In the genomic region with DNA sequence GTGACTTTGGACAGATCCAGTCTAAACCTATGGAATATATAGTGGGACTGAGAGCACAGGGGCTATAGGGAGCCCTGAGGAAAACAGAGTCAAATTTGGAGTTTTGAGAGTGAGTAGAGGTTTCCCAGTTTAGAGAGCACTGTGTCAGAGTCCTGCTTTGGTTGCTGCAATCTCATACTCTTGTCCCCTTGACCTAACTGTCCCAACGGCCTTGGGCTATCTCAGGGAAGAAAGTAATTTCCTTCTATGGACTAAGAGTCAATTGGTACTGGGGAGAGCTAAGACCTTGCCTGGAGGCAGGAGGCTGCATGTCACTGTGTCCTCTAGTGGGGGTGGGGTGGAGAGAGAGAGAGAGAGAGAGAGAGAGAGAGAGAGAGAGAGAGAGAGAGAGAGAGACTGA, we compare ENCODE assay signal across 13 mouse cellular contexts. TPM values are rescaled to one million over a fixed set of nuclear protein-coding genes. Genes with fewer than 3 reads are reported as not detected.
DNase-seq lines count a peak whose midpoint lies in the region; ATAC-seq and TF ChIP-seq lines count a peak whose summit lies in the region.
"Had no signal": no experiment of that assay in that cellular context is flagged by ENCODE, and none has a peak within 500 bp of the region (broad histone marks: within the 10 kb centered on the region; RNA-seq: fewer than 3 reads in every experiment).

No protein-coding gene starts in this region.

- 67% methylated on average over 1 of the region's 1 CpGs for WGBS in hindbrain, embryonic 14.5 days
- WGBS in hindbrain, embryonic 11.5 days, result 62% methylated on average over 1 of the region's 1 CpGs
- WGBS in liver, embryonic 16.5 days (ENCODE audit: insufficient replicate concordance), result 35% methylated on average over 1 of the region's 1 CpGs
- WGBS in kidney, embryonic 16.5 days, result 70% methylated on average over 1 of the region's 1 CpGs

- peak; percentile 51 for DNase-seq in adrenal gland, adult 2 months
- no peak for DNase-seq in adrenal gland, adult 18-20 months (ENCODE audit: low spot score in 2 of 2)
- no peak for DNase-seq in hindbrain, embryonic 14.5 days (ENCODE audit: low spot score)
- DNase-seq in hindbrain, embryonic 11.5 days (ENCODE audit: low spot score), result no peak
- DNase-seq: adrenal gland, postnatal 10 days; retina, postnatal 1 day; spleen, adult 18-20 months had no signal

- ATAC-seq in hindbrain, embryonic 14.5 days (ENCODE audit: low FRiP score), result no peak
- no peak for ATAC-seq in hindbrain, embryonic 11.5 days (ENCODE audit: low FRiP score)
- ATAC-seq in liver, embryonic 16.5 days (ENCODE audit: low read depth), result no peak
- no peak for ATAC-seq in cerebellum, adult (ENCODE audit: insufficient number of reproducible peaks, low FRiP score, low TSS enrichment)
- ATAC-seq in kidney, embryonic 16.5 days (ENCODE audit: low FRiP score, low TSS enrichment), result no peak
- ATAC-seq: Patski had no signal

- TF ChIP-seq CTCF in cortical plate, adult 2 months (IDR thresholded peaks at IDR 0.05; ENCODE audit: extremely low read depth, insufficient read depth, low read length), result no peak

- H3K9ac ChIP-seq in hindbrain, embryonic 14.5 days, result no peak overlapping the region
- no peak overlapping the region for H3K9ac ChIP-seq in hindbrain, embryonic 11.5 days (ENCODE audit: low read depth, low read length)
- no peak overlapping the region for H3K9ac ChIP-seq in liver, embryonic 16.5 days (ENCODE audit: low read depth, low read length)
- no peak overlapping the region; the same call in 1 of the 2 replicates for H3K9ac ChIP-seq in kidney, embryonic 16.5 days (replicated peaks; ENCODE audit: low read length)

- no peaks in the 10 kb centered on the region for H3K36me3 ChIP-seq in hindbrain, embryonic 14.5 days (replicated peaks; ENCODE audit: control insufficient read depth, insufficient read depth)
- 0 out of 2 replicates have a peak, but pooled peaks cover 3% of the 10 kb centered on the region for H3K36me3 ChIP-seq in hindbrain, embryonic 11.5 days (ENCODE audit: control insufficient read depth, insufficient read depth, low read length)
- H3K36me3 ChIP-seq in liver, embryonic 16.5 days (ENCODE audit: control insufficient read depth, insufficient read depth), result no peaks in the 10 kb centered on the region
- peaks cover 6% of the 10 kb centered on the region; the same call in 1 of the 2 replicates for H3K36me3 ChIP-seq in kidney, embryonic 16.5 days (ENCODE audit: insufficient read depth, low read length)

- no peak overlapping the region for H3K4me3 ChIP-seq in hindbrain, embryonic 14.5 days (replicated peaks; ENCODE audit: low read length)
- no peak overlapping the region for H3K4me3 ChIP-seq in hindbrain, embryonic 11.5 days (ENCODE audit: low read depth, low read length)
- peak overlapping the region; percentile 79; the same call in 1 of the 2 replicates for H3K4me3 ChIP-seq in cortical plate, adult 2 months (ENCODE audit: insufficient read depth, low read length)
- no peak overlapping the region for H3K4me3 ChIP-seq in liver, embryonic 16.5 days (ENCODE audit: low read depth, low read length)
- H3K4me3 ChIP-seq in kidney, embryonic 16.5 days (ENCODE audit: low read length), result no peak overlapping the region

- no peak for TF ChIP-seq POLR2A in cortical plate, adult 2 months (IDR thresholded peaks at IDR 0.05; ENCODE audit: extremely low read depth, insufficient read depth, low read length)

- peak overlapping the region; percentile 91 for H3K4me2 ChIP-seq in hindbrain, embryonic 14.5 days (replicated peaks)
- no peak overlapping the region for H3K4me2 ChIP-seq in hindbrain, embryonic 11.5 days (replicated peaks; ENCODE audit: low read depth, low read length)
- H3K4me2 ChIP-seq in liver, embryonic 16.5 days (ENCODE audit: low read depth, low read length), result peak overlapping the region; percentile 43; the same call in 1 of the 2 replicates
- H3K4me2 ChIP-seq in kidney, embryonic 16.5 days (replicated peaks; ENCODE audit: low read depth, low read length), result no peak overlapping the region

- 0 out of 2 replicates have a peak overlapping the region, but pooled peaks have one; percentile 54 for H3K27ac ChIP-seq in hindbrain, embryonic 14.5 days
- no peak overlapping the region for H3K27ac ChIP-seq in hindbrain, embryonic 11.5 days (ENCODE audit: low read depth, low read length)
- no peak overlapping the region for H3K27ac ChIP-seq in cortical plate, adult 2 months (ENCODE audit: insufficient read depth, low read length)
- no peak overlapping the region for H3K27ac ChIP-seq in liver, embryonic 16.5 days (ENCODE audit: low read length)
- H3K27ac ChIP-seq in kidney, embryonic 16.5 days (ENCODE audit: low read length), result no peak overlapping the region

- H3K9me3 ChIP-seq in hindbrain, embryonic 14.5 days (ENCODE audit: control insufficient read depth, low read length), result no peaks in the 10 kb centered on the region
- no peaks in the 10 kb centered on the region for H3K9me3 ChIP-seq in hindbrain, embryonic 11.5 days (ENCODE audit: control insufficient read depth, low read length)
- no peaks in the 10 kb centered on the region for H3K9me3 ChIP-seq in liver, embryonic 16.5 days (replicated peaks; ENCODE audit: control insufficient read depth, low read length)
- H3K9me3 ChIP-seq in kidney, embryonic 16.5 days (ENCODE audit: low read length), result no peaks in the 10 kb centered on the region
- H3K9me3 ChIP-seq: midbrain, embryonic 10.5 days had no signal

- peaks cover 36% of the 10 kb centered on the region for H3K4me1 ChIP-seq in hindbrain, embryonic 14.5 days (replicated peaks; ENCODE audit: control insufficient read depth, insufficient read depth, low read length)
- peaks cover 16% of the 10 kb centered on the region for H3K4me1 ChIP-seq in hindbrain, embryonic 11.5 days (replicated peaks; ENCODE audit: control insufficient read depth, insufficient read depth, low read length)
- H3K4me1 ChIP-seq in cortical plate, adult 2 months (ENCODE audit: control insufficient read depth, insufficient read depth, low read length), result no peaks in the 10 kb centered on the region
- H3K4me1 ChIP-seq in liver, embryonic 16.5 days (ENCODE audit: control insufficient read depth, low read depth, low read length), result peaks cover 7% of the 10 kb centered on the region
- H3K4me1 ChIP-seq in kidney, embryonic 16.5 days (ENCODE audit: insufficient read depth, low read length), result peaks cover 36% of the 10 kb centered on the region

- peaks cover 33% of the 10 kb centered on the region for H3K27me3 ChIP-seq in hindbrain, embryonic 14.5 days (ENCODE audit: control insufficient read depth, insufficient read depth, low read length)
- peaks cover 13% of the 10 kb centered on the region for H3K27me3 ChIP-seq in hindbrain, embryonic 11.5 days (ENCODE audit: control insufficient read depth, insufficient read depth, low read length)
- peaks cover 57% of the 10 kb centered on the region for H3K27me3 ChIP-seq in liver, embryonic 16.5 days (ENCODE audit: control insufficient read depth, insufficient read depth, low read depth, low read length)
- H3K27me3 ChIP-seq in kidney, embryonic 16.5 days (ENCODE audit: insufficient read depth, low read length), result peaks cover 13% of the 10 kb centered on the region; the same call in 1 of the 2 replicates
- H3K27me3 ChIP-seq: Patski had no signal

RNA-seq across cellular contexts. Expression of a gene that starts 3.1 kb away (rescaled TPM):
- 100 to 1,000 TPM in 1 of 2 experiments, 10 to 100 TPM in 1; 82.8 to 101 TPM for total RNA-seq in adrenal gland, adult 2 months (2021)
- 56.5 and 69.2 TPM in 2 replicates for polyA plus RNA-seq in adrenal gland, adult 2 months (2012; rRNA removed)
- 100 to 1,000 TPM in 1 of 2 experiments, 10 to 100 TPM in 1; 35.7 to 130 TPM for total RNA-seq in adrenal gland, adult 18-20 months (2021)
- polyA plus RNA-seq in hindbrain, embryonic 14.5 days (2014; fragmentation: Nextera tagmentation; extraction: Ambion mirVana), result 12.9 and 13.5 TPM in 2 replicates
- polyA plus RNA-seq in hindbrain, embryonic 11.5 days (2014; fragmentation: Nextera tagmentation; extraction: Ambion mirVana), result 16.4 and 17.3 TPM in 2 replicates
- 90.4 and 100 TPM in 2 replicates for polyA plus RNA-seq in cortical plate, adult 2 months (2012; rRNA removed)
- polyA plus RNA-seq in liver, embryonic 16.5 days (2015; fragmentation: Nextera tagmentation; extraction: Ambion mirVana), result 18.2 and 19.9 TPM in 2 replicates
- polyA plus RNA-seq in kidney, embryonic 16.5 days (2015; fragmentation: Nextera tagmentation; extraction: Ambion mirVana), result 47.7 and 49.6 TPM in 2 replicates

RNA-seq across cellular contexts. Expression of a gene that starts 5.9 kb away (rescaled TPM):
- total RNA-seq in adrenal gland, adult 2 months (2021), result 10 to 100 TPM; 89.3 to 92.3 TPM
- polyA plus RNA-seq in adrenal gland, adult 2 months (2012; rRNA removed), result 34.1 and 53.6 TPM in 2 replicates
- 100 to 1,000 TPM in 1 of 2 experiments, 10 to 100 TPM in 1; 94.6 to 107 TPM for total RNA-seq in adrenal gland, adult 18-20 months (2021)
- polyA plus RNA-seq in hindbrain, embryonic 14.5 days (2014; fragmentation: Nextera tagmentation; extraction: Ambion mirVana), result 59.6 and 64.0 TPM in 2 replicates
- 66.1 and 78.9 TPM in 2 replicates for polyA plus RNA-seq in hindbrain, embryonic 11.5 days (2014; fragmentation: Nextera tagmentation; extraction: Ambion mirVana)
- polyA plus RNA-seq in cortical plate, adult 2 months (2012; rRNA removed), result 32.7 and 34.9 TPM in 2 replicates
- polyA plus RNA-seq in liver, embryonic 16.5 days (2015; fragmentation: Nextera tagmentation; extraction: Ambion mirVana), result 64.8 and 65.8 TPM in 2 replicates
- polyA plus RNA-seq in kidney, embryonic 16.5 days (2015; fragmentation: Nextera tagmentation; extraction: Ambion mirVana), result 92.9 and 96.5 TPM in 2 replicates

RNA-seq across cellular contexts. Expression of a gene that starts 22.0 kb away (rescaled TPM):
- 1 to 10 TPM; 8.1 to 8.3 TPM for total RNA-seq in adrenal gland, adult 2 months (2021)
- 12.4 and 12.5 TPM in 2 replicates for polyA plus RNA-seq in adrenal gland, adult 2 months (2012; rRNA removed)
- total RNA-seq in adrenal gland, adult 18-20 months (2021), result 1 to 10 TPM; 8.2 to 8.4 TPM
- polyA plus RNA-seq in hindbrain, embryonic 14.5 days (2014; fragmentation: Nextera tagmentation; extraction: Ambion mirVana), result 9.4 and 11.4 TPM in 2 replicates
- 6.2 and 8.6 TPM in 2 replicates for polyA plus RNA-seq in hindbrain, embryonic 11.5 days (2014; fragmentation: Nextera tagmentation; extraction: Ambion mirVana)
- 37.4 and 41.3 TPM in 2 replicates for polyA plus RNA-seq in cortical plate, adult 2 months (2012; rRNA removed)
- 5.9 and 6.2 TPM in 2 replicates for polyA plus RNA-seq in liver, embryonic 16.5 days (2015; fragmentation: Nextera tagmentation; extraction: Ambion mirVana)
- polyA plus RNA-seq in kidney, embryonic 16.5 days (2015; fragmentation: Nextera tagmentation; extraction: Ambion mirVana), result 16.2 and 20.6 TPM in 2 replicates

RNA-seq across cellular contexts. Expression of a gene that starts 56.1 kb away (rescaled TPM):
- 10 to 100 TPM; 49.5 to 50.4 TPM for total RNA-seq in adrenal gland, adult 2 months (2021)
- 28.7 and 46.6 TPM in 2 replicates for polyA plus RNA-seq in adrenal gland, adult 2 months (2012; rRNA removed)
- 10 to 100 TPM; 38.5 to 43.7 TPM for total RNA-seq in adrenal gland, adult 18-20 months (2021)
- 40.9 and 49.8 TPM in 2 replicates for polyA plus RNA-seq in hindbrain, embryonic 14.5 days (2014; fragmentation: Nextera tagmentation; extraction: Ambion mirVana)
- 35.6 and 38.6 TPM in 2 replicates for polyA plus RNA-seq in hindbrain, embryonic 11.5 days (2014; fragmentation: Nextera tagmentation; extraction: Ambion mirVana)
- 34.2 and 35.3 TPM in 2 replicates for polyA plus RNA-seq in cortical plate, adult 2 months (2012; rRNA removed)
- polyA plus RNA-seq in liver, embryonic 16.5 days (2015; fragmentation: Nextera tagmentation; extraction: Ambion mirVana), result 10.6 and 11.3 TPM in 2 replicates
- polyA plus RNA-seq in kidney, embryonic 16.5 days (2015; fragmentation: Nextera tagmentation; extraction: Ambion mirVana), result 28.8 and 29.7 TPM in 2 replicates

RNA-seq across cellular contexts. Expression of a gene that starts 56.2 kb away (rescaled TPM):
- 10 to 100 TPM; 22.1 to 56.8 TPM for total RNA-seq in adrenal gland, adult 2 months (2021)
- 44.2 and 62.7 TPM in 2 replicates for polyA plus RNA-seq in adrenal gland, adult 2 months (2012; rRNA removed)
- total RNA-seq in adrenal gland, adult 18-20 months (2021), result 10 to 100 TPM; 22.2 to 53.1 TPM
- polyA plus RNA-seq in hindbrain, embryonic 14.5 days (2014; fragmentation: Nextera tagmentation; extraction: Ambion mirVana), result 1.5 and 2.8 TPM in 2 replicates
- 0.89 and 1.2 TPM in 2 replicates for polyA plus RNA-seq in hindbrain, embryonic 11.5 days (2014; fragmentation: Nextera tagmentation; extraction: Ambion mirVana)
- polyA plus RNA-seq in cortical plate, adult 2 months (2012; rRNA removed), result 8.2 and 8.3 TPM in 2 replicates
- 18.8 and 20.8 TPM in 2 replicates for polyA plus RNA-seq in liver, embryonic 16.5 days (2015; fragmentation: Nextera tagmentation; extraction: Ambion mirVana)
- 3.5 and 4.6 TPM in 2 replicates for polyA plus RNA-seq in kidney, embryonic 16.5 days (2015; fragmentation: Nextera tagmentation; extraction: Ambion mirVana)

Comparison
In these comparisons a context has a peak if more than half of its experiments do, and no peak if none do; other contexts are left out.
1. H3K4me2 ChIP-seq: peak in hindbrain, embryonic 14.5 days (single experiment) and liver, embryonic 16.5 days (single experiment); none in hindbrain, embryonic 11.5 days (single experiment) and kidney, embryonic 16.5 days (single experiment).